Mouse (Mus musculus) hindbrain, embryonic 15.5 days (tissue): ENCODE data around the gene Nell2. TPM values are rescaled to one million over a fixed set of nuclear protein-coding genes. Genes with fewer than 3 reads are reported as not detected.

Experiments used
- ATAC-seq: fragments of 200-750 bp; cut with Nextera tagmentation; 2 replicates; pipeline ENCODE4 v1.8.0; 2017; ENCODE audit warnings: low read depth, moderate number of reproducible peaks, moderate TSS enrichment; ENCODE audit not compliant: low FRiP score
- H3K27ac ChIP-seq: fragments of 300-500 bp; sonication (generic); replicated peaks from 2 replicates; pipeline ENCODE4 v1.5.1; 2015; ENCODE audit warnings: mild to moderate bottlenecking, inconsistent platforms
- H3K27me3 ChIP-seq: fragments of 300-500 bp; sonication (generic); 2 replicates; pipeline ENCODE4 v1.6.1; 2015; ENCODE audit warnings: control low read depth, inconsistent platforms
- H3K36me3 ChIP-seq: fragments of 300-500 bp; sonication (generic); 2 replicates; pipeline ENCODE4 v1.6.1; 2015; ENCODE audit warnings: control low read depth, inconsistent platforms
- H3K4me1 ChIP-seq: fragments of 300-500 bp; sonication (generic); replicated peaks from 2 replicates; pipeline ENCODE4 v1.6.1; 2015; ENCODE audit warnings: control low read depth, inconsistent platforms
- H3K4me2 ChIP-seq: fragments of 300-500 bp; sonication (generic); 2 replicates; pipeline ENCODE4 v1.6.1; 2015; ENCODE audit warnings: moderate library complexity, mild to moderate bottlenecking, inconsistent platforms
- H3K4me3 ChIP-seq: fragments of 300-500 bp; sonication (generic); 2 replicates; pipeline ENCODE4 v1.5.1; 2015; ENCODE audit warnings: mild to moderate bottlenecking, inconsistent platforms
- H3K9ac ChIP-seq: fragments of 300-500 bp; sonication (generic); 2 replicates; pipeline ENCODE4 v1.6.1; 2015; ENCODE audit warnings: inconsistent platforms
- H3K9me3 ChIP-seq: fragments of 300-500 bp; sonication (generic); 2 replicates; pipeline ENCODE4 v1.6.1; 2016; ENCODE audit warnings: control low read depth, inconsistent platforms
- WGBS: fragments of 180-500 bp; shearing (Covaris S2); methylation state at CpG from one replicate; pipeline ENCODE4 v1.1.7; 2015; 5-methylcytosine and 5-hydroxymethylcytosine counted together
- polyA plus RNA-seq: library from polyadenylated mRNA; unstranded; fragments of >200 nt; fragmentation: Nextera tagmentation; extraction: Ambion mirVana; gene quantifications from 2 replicates; pipeline ENCODE4 v1.2.1, GENCODE M21; 2015

Gene Nell2
- polyA plus RNA-seq, 1 experiment from 2014 or later, result 176 TPM

- Histone ChIP-seq H3K4me2 (no peak overlapping the region), H3K4me3 (no peak overlapping the region), H3K4me1 (no peaks in the 10 kb centered on the region), H3K9me3 (no peaks in the 10 kb centered on the region), H3K36me3 (no peaks in the 10 kb centered on the region), H3K27ac (no peak overlapping the region), H3K27me3 (no peaks in the 10 kb centered on the region), H3K9ac (no peak overlapping the region)
- 80% methylated on average over 4 of the region's 4 CpGs for WGBS
- no peak for ATAC-seq
Measured at GRCm38 (mm10) chr15:95210551-95210950, 317.8 kb downstream of the Nell2 start.

DNA sequence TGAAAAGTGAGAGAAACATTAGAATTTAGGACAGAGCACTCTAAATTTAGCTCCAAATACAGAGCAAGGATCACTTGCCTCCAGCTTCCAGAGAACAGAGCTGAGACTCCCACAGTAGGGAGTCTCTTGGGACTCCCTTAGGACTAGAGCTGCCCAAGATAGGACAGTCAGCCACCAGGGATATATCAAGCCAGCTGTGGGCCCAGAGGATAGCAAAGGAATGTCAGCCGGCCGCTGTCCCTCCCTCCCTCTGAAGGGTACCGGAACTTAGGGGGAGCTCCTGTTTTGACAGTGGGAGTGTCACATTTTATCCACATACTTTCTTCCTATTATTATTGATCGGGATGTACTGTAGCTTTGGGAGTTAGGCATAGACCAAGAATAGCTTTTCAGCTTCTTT, 319.2 kb downstream of the Nell2 start:
- H3K4me1 ChIP-seq, result no peaks in the 10 kb centered on the region
- no peaks in the 10 kb centered on the region for H3K27me3 ChIP-seq
- 80% methylated on average over 4 of the region's 4 CpGs for whole genome bisulfite sequencing
- H3K4me3 ChIP-seq, result no peak overlapping the region
- no peak overlapping the region for H3K4me2 ChIP-seq
- no peaks in the 10 kb centered on the region for H3K9me3 ChIP-seq
- no peaks in the 10 kb centered on the region for H3K36me3 ChIP-seq
- H3K9ac ChIP-seq, result no peak overlapping the region
- ATAC-seq, result no peak
- no peak overlapping the region for H3K27ac ChIP-seq

GRCm38 (mm10) chr15:95193661-95194280, 334.6 kb downstream of the Nell2 start:
- WGBS, result 50% methylated on average over 9 of the region's 9 CpGs
- Histone ChIP-seq H3K27ac (no peak overlapping the region), H3K4me2 (no peak overlapping the region), H3K9ac (no peak overlapping the region), H3K27me3 (no peaks in the 10 kb centered on the region), H3K9me3 (no peaks in the 10 kb centered on the region), H3K4me1 (0 out of 2 replicates have a peak, but pooled peaks cover 3% of the 10 kb centered on the region), H3K36me3 (no peaks in the 10 kb centered on the region), H3K4me3 (no peak overlapping the region)
- ATAC-seq, result no peak

DNA sequence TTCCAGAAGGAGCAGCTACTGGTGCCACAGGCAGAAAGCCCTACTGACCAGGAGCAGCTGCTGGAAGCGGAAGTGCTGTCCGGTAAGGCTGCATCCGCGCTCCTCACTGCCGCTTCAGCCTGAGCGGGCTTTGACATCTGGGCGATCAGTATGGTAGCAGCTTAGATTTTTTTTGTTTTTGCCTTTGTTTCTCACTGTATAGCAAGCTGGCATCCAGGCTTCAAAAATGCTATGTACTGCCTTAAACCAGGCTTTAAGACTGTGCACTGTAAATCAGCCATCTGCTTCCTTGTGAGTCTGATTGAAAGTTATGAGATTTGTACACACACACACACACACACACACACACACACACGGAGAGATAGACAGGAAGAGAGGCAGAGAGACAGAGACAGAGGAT, 335.4 kb downstream of the Nell2 start:
- H3K36me3 ChIP-seq, result no peaks in the 10 kb centered on the region
- no peak overlapping the region for H3K4me3 ChIP-seq
- no peak overlapping the region for H3K9ac ChIP-seq
- no peak overlapping the region for H3K4me2 ChIP-seq
- H3K9me3 ChIP-seq, result no peaks in the 10 kb centered on the region
- H3K27me3 ChIP-seq, result no peaks in the 10 kb centered on the region
- no peak for ATAC-seq
- 0 out of 2 replicates have a peak, but pooled peaks cover 3% of the 10 kb centered on the region for H3K4me1 ChIP-seq
- H3K27ac ChIP-seq, result no peak overlapping the region
- 82% methylated on average over 8 of the region's 8 CpGs for WGBS

GRCm38 (mm10) chr15:95186226-95186625, 342.1 kb downstream of the Nell2 start:
- H3K4me1 ChIP-seq, result no peaks in the 10 kb centered on the region; the same call in 1 of the 2 replicates
- H3K36me3 ChIP-seq, result no peaks in the 10 kb centered on the region
- ATAC-seq, result no peak
- no peak overlapping the region for H3K27ac ChIP-seq
- H3K4me3 ChIP-seq, result no peak overlapping the region
- no peaks in the 10 kb centered on the region for H3K9me3 ChIP-seq
- H3K4me2 ChIP-seq, result no peak overlapping the region
- WGBS, result 56% methylated on average over 10 of the region's 10 CpGs
- H3K27me3 ChIP-seq, result no peaks in the 10 kb centered on the region
- no peak overlapping the region for H3K9ac ChIP-seq

- Histone ChIP-seq H3K4me2 (no peak overlapping the region), H3K9ac (no peak overlapping the region), H3K4me3 (no peak overlapping the region), H3K9me3 (no peaks in the 10 kb centered on the region), H3K27ac (no peak overlapping the region), H3K36me3 (no peaks in the 10 kb centered on the region), H3K27me3 (no peaks in the 10 kb centered on the region), H3K4me1 (no peaks in the 10 kb centered on the region; the same call in 1 of the 2 replicates)
- 68% methylated on average over 9 of the region's 9 CpGs for WGBS
- ATAC-seq, result no peak
Measured at GRCm38 (mm10) chr15:95185419-95185818, 342.9 kb downstream of the Nell2 start.

DNA sequence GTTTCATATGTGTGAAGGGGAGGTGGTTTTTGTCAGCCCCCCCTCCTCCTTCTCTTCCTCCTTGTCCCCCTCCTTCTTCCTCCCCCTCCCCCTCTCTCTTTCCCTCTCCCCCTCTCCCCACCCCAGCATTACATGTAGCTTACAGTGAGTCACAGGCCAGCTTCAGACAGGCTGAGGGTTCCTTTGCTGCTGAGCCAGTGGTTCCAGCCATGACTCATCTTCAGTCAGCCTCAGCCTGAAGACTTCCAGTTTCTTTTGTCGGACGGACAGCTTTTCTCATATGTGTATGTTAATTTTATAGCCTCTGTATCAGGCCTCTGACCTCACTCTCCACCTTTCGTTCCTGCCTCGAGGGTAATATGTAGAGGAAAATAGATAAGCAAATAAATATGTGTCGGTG, 344.9 kb downstream of the Nell2 start:
- ATAC-seq, result no peak
- H3K4me1 ChIP-seq, result no peaks in the 10 kb centered on the region; the same call in 1 of the 2 replicates
- H3K27ac ChIP-seq, result no peak overlapping the region
- no peak overlapping the region for H3K9ac ChIP-seq
- H3K4me2 ChIP-seq, result no peak overlapping the region
- H3K4me3 ChIP-seq, result no peak overlapping the region
- WGBS, result 68% methylated on average over 5 of the region's 5 CpGs
- H3K36me3 ChIP-seq, result no peaks in the 10 kb centered on the region
- H3K9me3 ChIP-seq, result no peaks in the 10 kb centered on the region
- no peaks in the 10 kb centered on the region for H3K27me3 ChIP-seq

- Histone ChIP-seq H3K9ac (no peak overlapping the region), H3K36me3 (no peaks in the 10 kb centered on the region), H3K4me2 (no peak overlapping the region), H3K27me3 (no peaks in the 10 kb centered on the region), H3K9me3 (no peaks in the 10 kb centered on the region), H3K27ac (no peak overlapping the region), H3K4me3 (no peak overlapping the region), H3K4me1 (no peaks in the 10 kb centered on the region)
- 44% methylated on average over 3 of the region's 3 CpGs for WGBS
- ATAC-seq, result no peak
Measured at GRCm38 (mm10) chr15:95156828-95157227, 371.5 kb downstream of the Nell2 start.

DNA sequence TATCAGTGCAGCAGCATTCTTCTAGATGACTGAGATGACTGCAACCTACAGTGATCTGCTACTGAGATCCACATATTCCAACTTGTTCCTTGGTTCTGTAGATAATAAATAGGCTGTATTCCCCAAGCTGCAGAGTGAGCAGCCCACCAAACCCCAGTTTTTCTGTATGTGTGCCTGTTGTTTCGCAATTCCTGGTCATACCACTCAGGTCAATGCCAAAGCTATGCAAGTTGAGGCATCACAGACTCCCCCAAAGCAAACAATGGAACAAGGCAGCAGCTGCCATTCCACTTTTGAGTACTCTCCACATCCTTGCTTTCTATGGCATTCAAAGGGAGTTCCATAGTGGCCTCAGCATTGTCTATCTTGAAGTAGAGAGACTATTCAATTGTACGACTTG, 383.2 kb downstream of the Nell2 start:
- Histone ChIP-seq H3K27me3 (no peaks in the 10 kb centered on the region), H3K4me1 (no peaks in the 10 kb centered on the region), H3K9ac (no peak overlapping the region), H3K4me2 (no peak overlapping the region), H3K27ac (no peak overlapping the region), H3K36me3 (no peaks in the 10 kb centered on the region), H3K4me3 (no peak overlapping the region), H3K9me3 (no peaks in the 10 kb centered on the region)
- ATAC-seq, result no peak
- WGBS, result 86% methylated on average over 2 of the region's 2 CpGs

DNA sequence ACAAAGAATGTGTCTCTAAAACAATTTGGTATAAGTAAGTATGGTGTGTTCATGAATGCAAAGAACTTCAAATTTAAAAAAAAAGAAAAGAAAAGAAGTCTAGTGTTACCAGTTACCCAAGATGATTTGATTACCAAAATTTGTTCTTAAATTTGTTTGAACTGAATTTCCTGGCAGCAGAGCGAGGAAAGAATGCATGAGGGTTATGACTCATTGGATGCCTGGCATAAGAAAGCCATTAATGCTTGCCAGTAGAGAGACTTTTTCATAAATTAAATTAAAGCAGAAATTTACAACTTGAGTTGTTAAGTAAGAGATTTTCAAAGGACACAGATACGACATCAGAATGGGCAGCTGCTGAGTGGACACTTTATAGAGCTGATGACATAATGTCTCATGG, 384.2 kb downstream of the Nell2 start:
- no peak for ATAC-seq
- Histone ChIP-seq H3K4me1 (no peaks in the 10 kb centered on the region), H3K9me3 (no peaks in the 10 kb centered on the region), H3K9ac (no peak overlapping the region), H3K27me3 (no peaks in the 10 kb centered on the region), H3K4me2 (no peak overlapping the region), H3K27ac (no peak overlapping the region), H3K36me3 (no peaks in the 10 kb centered on the region), H3K4me3 (no peak overlapping the region)
- 88% methylated on average over 2 of the region's 2 CpGs for WGBS

GRCm38 (mm10) chr15:95138709-95139409, 389.5 kb downstream of the Nell2 start:
- Histone ChIP-seq H3K27ac (no peak overlapping the region), H3K9ac (no peak overlapping the region), H3K4me3 (no peak overlapping the region), H3K27me3 (no peaks in the 10 kb centered on the region), H3K36me3 (no peaks in the 10 kb centered on the region), H3K4me2 (no peak overlapping the region), H3K9me3 (no peaks in the 10 kb centered on the region), H3K4me1 (peaks cover 15% of the 10 kb centered on the region)
- no peak for ATAC-seq
- 78% methylated on average over 12 of the region's 12 CpGs for WGBS

GRCm38 (mm10) chr15:95137018-95137810, 391.1 kb downstream of the Nell2 start:
- Histone ChIP-seq H3K27ac (no peak overlapping the region), H3K36me3 (no peaks in the 10 kb centered on the region), H3K9ac (no peak overlapping the region), H3K4me1 (peaks cover 15% of the 10 kb centered on the region), H3K9me3 (no peaks in the 10 kb centered on the region), H3K4me2 (no peak overlapping the region), H3K27me3 (no peaks in the 10 kb centered on the region), H3K4me3 (no peak overlapping the region)
- 53% methylated on average over 10 of the region's 10 CpGs for WGBS
- ATAC-seq, result no peak; the same call in 1 of the 2 replicates
